Mouse (Mus musculus): ENCODE measurements around the gene Vmn2r75. TPM values are rescaled to one million over a fixed set of nuclear protein-coding genes. Genes with fewer than 3 reads are reported as not detected.
"Not testable (repeated sequence)": the region's sequence is repeated elsewhere in the genome, so short reads cannot be mapped to it uniquely, and the experiment has no call there.

The Vmn2r75 gene
- total RNA-seq (2021): not detected in 2 replicates
- long read RNA-seq: 0 reads

GRCm38 (mm10) chr7:86171678-86172077 lies at the start of gene Vmn2r75:
Vmn2r75 (minus strand) TSS chr7:86171778.
- not testable (repeated sequence) for DNase-seq

GRCm38 (mm10) chr7:86211345-86211744 lies 39.8 kb upstream of the Vmn2r75 start:
- DNase-seq: no peak

Other genes with a start within 250 kb of the Vmn2r75 start
- not detected in 2 replicates for gene Vmn2r74, start 210.1 kb downstream of the Vmn2r75 start, total RNA-seq (2021)
- not detected in 2 replicates for gene Vmn2r76, start 74.5 kb upstream of the Vmn2r75 start, total RNA-seq (2021)
- gene Olfr310, start 105.4 kb upstream of the Vmn2r75 start, total RNA-seq (2021): not detected in 2 replicates
- not detected in 2 replicates for gene Olfr309, start 141.9 kb upstream of the Vmn2r75 start, total RNA-seq (2021)
- gene Olfr308, start 153.9 kb upstream of the Vmn2r75 start, total RNA-seq (2021): not detected in 2 replicates
- not detected in 2 replicates for gene Olfr307, start 165.8 kb upstream of the Vmn2r75 start, total RNA-seq (2021)
- not detected in 2 replicates for gene Olfr305, start 195.2 kb upstream of the Vmn2r75 start, total RNA-seq (2021)
- not detected in 2 replicates for gene Olfr304, start 214.9 kb upstream of the Vmn2r75 start, total RNA-seq (2021)
- not detected in 2 replicates for gene Olfr303, start 226.0 kb upstream of the Vmn2r75 start, total RNA-seq (2021)
- gene Olfr301, start 232.1 kb upstream of the Vmn2r75 start, total RNA-seq (2021): not detected in 2 replicates